Mouse (Mus musculus) left cerebral cortex, adult 6 months (tissue): Measurements from ENCODE around the gene Slc15a5. TPM values are rescaled to one million over a fixed set of nuclear protein-coding genes. Genes with fewer than 3 reads are reported as not detected.

ENCODE experiments used
- long read RNA-seq, 2 experiments: library from polyadenylated mRNA; unstranded; transcript quantifications; one replicate each; pipeline ENCODE4 v2.0.0; 2019 to 2020
- polyA plus RNA-seq: library from polyadenylated mRNA; unstranded; fragments of <200 nt; fragmentation: Nextera tagmentation; gene quantifications from 2 replicates; pipeline ENCODE4 v1.2.3, GENCODE M21; 2021

The Slc15a5 gene
- polyA plus RNA-seq: 0.40 TPM in 1 of 2 replicates, not detected in the other
- long read RNA-seq, experiment 1: 0 reads
- long read RNA-seq, experiment 2: 0 reads

GRCm38 (mm10) chr6:138079816-138080215 lies at the start of gene Slc15a5:
Gene Slc15a5 (minus strand): TSS chr6:138079916.

Other genes with a start within 250 kb of the Slc15a5 start
- 35.9 and 51.9 TPM in 2 replicates for gene Mgst1, start 60.4 kb upstream of the Slc15a5 start, polyA plus RNA-seq